Mouse (Mus musculus): ENCODE results near the gene Gli1. TPM values are rescaled to one million over a fixed set of nuclear protein-coding genes. Genes with fewer than 3 reads are reported as not detected.

Gli1 gene
- total and polyA plus RNA-seq, 2 experiments from 2014 or later = 1.0 to 6.9 TPM

DNA sequence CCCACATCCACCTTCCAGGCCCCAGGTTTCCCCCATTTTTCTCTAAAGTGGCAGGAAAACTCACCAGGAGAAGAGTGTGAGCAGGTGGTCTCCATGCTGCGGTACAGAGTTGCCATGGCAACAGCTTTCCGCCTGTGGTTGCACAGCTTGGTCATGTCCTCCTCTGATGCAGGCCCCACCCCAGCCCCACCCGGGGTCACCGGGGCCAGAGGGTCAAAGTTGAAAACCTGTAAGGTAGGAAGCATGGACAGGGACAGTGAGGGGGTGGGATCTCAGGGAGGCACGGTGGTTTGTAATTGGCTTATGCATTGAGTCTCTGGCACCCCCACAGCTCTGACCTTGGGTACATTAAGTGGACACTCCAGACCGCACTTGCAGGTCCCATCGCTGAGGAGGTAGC lies 55.0 kb downstream of the Gli1 start:
- H3K36me3 ChIP-seq (ENCODE audit: insufficient read depth, low read length) = peaks cover 46% of the 10 kb centered on the region
- H3K27me3 ChIP-seq (ENCODE audit: insufficient read depth, low read length) = no peaks in the 10 kb centered on the region
- H3K9ac ChIP-seq (replicated peaks; ENCODE audit: low read length, poor library complexity, severe bottlenecking) = 0 out of 2 replicates have a peak overlapping the region, but pooled peaks have one; percentile 29
- 0 out of 2 replicates have a peak overlapping the region, but pooled peaks have one; percentile 68 for H3K4me3 ChIP-seq (ENCODE audit: low read depth, low read length)
- DNase-seq (ENCODE audit: low spot score) (no peak), ATAC-seq (ENCODE audit: low FRiP score) (no peak)
- H3K4me1 ChIP-seq (ENCODE audit: insufficient read depth, low read length) = peaks cover 17% of the 10 kb centered on the region
- H3K27ac ChIP-seq (ENCODE audit: low read depth, low read length) = no peak overlapping the region
- H3K9me3 ChIP-seq (ENCODE audit: low read length) = no peaks in the 10 kb centered on the region
- no peak for TF ChIP-seq CTCF (IDR thresholded peaks at IDR 0.05)
- 43% methylated on average over 7 of the region's 7 CpGs for WGBS
- H3K4me2 ChIP-seq (ENCODE audit: low read depth, low read length, poor library complexity, severe bottlenecking) = peak overlapping the region; percentile 80

DNA sequence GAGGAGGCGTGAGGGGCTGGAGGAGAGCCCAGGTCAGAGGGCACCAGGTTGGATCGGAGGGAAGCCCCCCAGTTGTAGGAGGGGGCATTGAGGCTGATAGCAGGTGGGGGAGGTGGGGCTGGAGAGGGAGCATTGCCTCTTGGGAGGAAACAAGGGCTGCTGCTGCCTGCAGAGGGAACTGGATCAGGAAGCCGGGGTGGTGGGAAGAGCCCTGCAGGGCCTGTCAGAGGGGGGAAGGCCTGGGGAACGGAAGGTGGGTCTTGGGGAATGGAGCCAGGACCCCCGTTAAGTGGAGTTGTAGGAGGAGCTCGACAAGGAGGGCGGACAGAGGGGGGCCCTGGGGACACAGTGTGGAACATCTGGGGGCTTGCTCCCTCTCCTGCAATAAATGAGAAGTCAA lies 55.6 kb downstream of the Gli1 start:
- H3K4me1 ChIP-seq (ENCODE audit: insufficient read depth, low read length) = peaks cover 14% of the 10 kb centered on the region
- TF ChIP-seq CTCF (IDR thresholded peaks at IDR 0.05) = no peak
- peaks cover 52% of the 10 kb centered on the region for H3K36me3 ChIP-seq (ENCODE audit: insufficient read depth, low read length)
- DNase-seq (ENCODE audit: low spot score) = no peak
- ATAC-seq (ENCODE audit: low FRiP score) = no peak
- no peak overlapping the region for H3K4me2 ChIP-seq (ENCODE audit: low read depth, low read length, poor library complexity, severe bottlenecking)
- no peaks in the 10 kb centered on the region for H3K9me3 ChIP-seq (ENCODE audit: low read length)
- no peaks in the 10 kb centered on the region for H3K27me3 ChIP-seq (ENCODE audit: insufficient read depth, low read length)
- peak overlapping the region; percentile 29; the same call in 1 of the 2 replicates for H3K9ac ChIP-seq (replicated peaks; ENCODE audit: low read length, poor library complexity, severe bottlenecking)
- H3K4me3 ChIP-seq (ENCODE audit: low read depth, low read length) = no peak overlapping the region
- H3K27ac ChIP-seq (ENCODE audit: low read depth, low read length) = no peak overlapping the region
- WGBS = 72% methylated on average over 7 of the region's 7 CpGs

DNA sequence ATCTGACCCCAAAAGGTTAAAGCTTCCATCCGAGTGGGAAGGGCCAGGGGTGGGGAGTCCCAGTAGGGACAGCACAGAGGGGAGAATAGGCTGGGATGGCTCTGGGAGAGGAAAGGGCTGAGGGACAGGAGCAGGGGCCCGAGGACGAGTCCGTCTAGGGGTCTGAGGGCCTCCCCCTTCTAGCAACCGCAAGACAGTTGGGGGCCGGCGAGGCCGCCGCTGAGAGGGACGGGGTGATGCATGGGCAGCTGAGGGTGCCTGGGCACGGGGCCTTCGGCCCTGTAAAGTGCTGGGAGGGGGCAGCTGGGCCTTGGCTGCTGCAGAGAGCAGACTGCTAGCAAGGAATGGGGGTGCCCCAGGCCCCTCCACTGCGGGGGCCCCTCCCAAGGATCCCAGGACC lies 56.1 kb downstream of the Gli1 start:
- H3K4me2 ChIP-seq (ENCODE audit: low read depth, low read length, poor library complexity, severe bottlenecking) = no peak overlapping the region
- H3K4me3 ChIP-seq (ENCODE audit: low read depth, low read length) = no peak overlapping the region
- no peaks in the 10 kb centered on the region for H3K27me3 ChIP-seq (ENCODE audit: insufficient read depth, low read length)
- no peaks in the 10 kb centered on the region for H3K9me3 ChIP-seq (ENCODE audit: low read length)
- 60% methylated on average over 13 of the region's 13 CpGs for WGBS
- ATAC-seq (ENCODE audit: low FRiP score) (no peak), DNase-seq (ENCODE audit: low spot score) (no peak)
- peaks cover 14% of the 10 kb centered on the region for H3K4me1 ChIP-seq (ENCODE audit: insufficient read depth, low read length)
- peaks cover 52% of the 10 kb centered on the region for H3K36me3 ChIP-seq (ENCODE audit: insufficient read depth, low read length)
- H3K27ac ChIP-seq (ENCODE audit: low read depth, low read length) = no peak overlapping the region
- H3K9ac ChIP-seq (replicated peaks; ENCODE audit: low read length, poor library complexity, severe bottlenecking) = peak overlapping the region; percentile 29; the same call in 1 of the 2 replicates
- TF ChIP-seq CTCF (IDR thresholded peaks at IDR 0.05) = no peak

DNA sequence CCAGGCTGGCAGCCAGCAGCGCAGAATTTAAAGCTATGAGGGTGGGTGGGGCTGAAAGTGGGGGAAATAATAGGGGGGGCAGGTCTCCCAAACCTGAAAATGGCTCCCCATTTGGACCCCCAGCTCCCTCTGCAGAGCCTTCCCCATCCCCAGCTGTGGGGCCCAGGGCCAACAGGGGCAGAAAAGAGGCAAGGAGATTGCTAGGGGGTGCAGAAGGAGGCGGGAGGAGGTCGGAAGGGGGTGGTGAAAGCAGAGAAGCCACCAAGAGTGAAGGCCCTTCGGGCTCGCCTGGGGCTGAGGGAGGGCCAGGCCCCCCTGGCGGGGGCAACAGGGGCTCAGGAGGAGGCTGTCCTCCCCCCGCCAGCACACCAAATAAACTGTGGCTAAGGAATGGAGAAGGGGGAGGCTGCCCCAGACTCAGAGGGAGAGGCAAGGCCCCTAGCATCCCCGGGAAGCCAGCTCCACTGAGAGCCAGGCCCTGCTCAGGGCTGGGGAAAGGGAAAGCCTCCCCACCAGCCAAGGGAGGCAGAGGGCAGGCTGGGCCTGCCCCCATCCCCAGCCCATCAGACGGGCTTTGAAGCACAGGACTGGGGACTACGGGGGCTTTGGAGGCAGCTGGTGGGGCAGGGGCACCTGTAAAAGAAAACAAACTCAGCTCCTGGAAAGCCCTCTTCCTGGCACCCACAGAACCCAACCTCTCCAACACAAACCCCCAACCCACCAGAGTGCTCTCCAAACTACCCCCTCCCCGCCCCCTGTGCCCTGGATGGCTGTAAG lies 56.9 kb downstream of the Gli1 start:
- Histone ChIP-seq H3K36me3 (ENCODE audit: insufficient read depth, low read length) (peaks cover 52% of the 10 kb centered on the region), H3K9me3 (ENCODE audit: low read length) (no peaks in the 10 kb centered on the region), H3K4me1 (ENCODE audit: insufficient read depth, low read length) (peaks cover 14% of the 10 kb centered on the region), H3K4me3 (ENCODE audit: low read depth, low read length) (no peak overlapping the region), H3K27me3 (ENCODE audit: insufficient read depth, low read length) (no peaks in the 10 kb centered on the region), H3K4me2 (ENCODE audit: low read depth, low read length, poor library complexity, severe bottlenecking) (no peak overlapping the region), H3K9ac (replicated peaks; ENCODE audit: low read length, poor library complexity, severe bottlenecking) (no peak overlapping the region), H3K27ac (ENCODE audit: low read depth, low read length) (no peak overlapping the region)
- WGBS = 85% methylated on average over 10 of the region's 11 CpGs
- TF ChIP-seq CTCF (IDR thresholded peaks at IDR 0.05) = no peak
- ATAC-seq (ENCODE audit: low FRiP score) = no peak
- DNase-seq (ENCODE audit: low spot score) = no peak

DNA sequence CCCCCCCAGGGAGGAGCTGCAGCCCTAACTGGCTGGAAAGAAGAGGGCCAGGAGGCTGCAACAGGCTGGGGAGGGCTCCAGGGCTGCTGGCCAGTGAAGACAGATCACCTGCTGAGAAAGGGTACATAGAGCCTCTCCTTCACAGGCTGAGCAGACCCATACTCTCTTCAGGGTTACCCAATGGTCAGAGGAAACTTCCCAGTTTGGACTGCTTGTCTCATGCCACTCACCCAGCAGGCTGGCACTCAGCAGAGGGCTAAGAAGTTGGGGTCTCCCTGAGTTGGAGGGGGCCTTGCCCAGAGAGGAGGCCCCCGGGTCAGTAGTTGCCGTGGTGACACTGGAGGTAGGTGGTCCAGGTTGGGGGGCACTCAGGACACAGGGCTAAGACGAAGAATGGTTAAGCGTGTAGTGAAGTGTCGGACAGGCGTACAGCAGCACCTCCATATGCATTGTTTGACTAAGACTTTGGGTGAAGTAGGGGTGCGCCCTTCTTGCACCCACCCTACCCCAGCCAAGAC lies 57.6 kb downstream of the Gli1 start:
- H3K9ac ChIP-seq (replicated peaks; ENCODE audit: low read length, poor library complexity, severe bottlenecking) = no peak overlapping the region
- H3K9me3 ChIP-seq (ENCODE audit: low read length) = no peaks in the 10 kb centered on the region
- no peak overlapping the region for H3K27ac ChIP-seq (ENCODE audit: low read depth, low read length)
- peaks cover 55% of the 10 kb centered on the region for H3K36me3 ChIP-seq (ENCODE audit: insufficient read depth, low read length)
- no peak overlapping the region for H3K4me2 ChIP-seq (ENCODE audit: low read depth, low read length, poor library complexity, severe bottlenecking)
- H3K27me3 ChIP-seq (ENCODE audit: insufficient read depth, low read length) = no peaks in the 10 kb centered on the region
- H3K4me3 ChIP-seq (ENCODE audit: low read depth, low read length) = no peak overlapping the region
- DNase-seq (ENCODE audit: low spot score) (no peak), ATAC-seq (ENCODE audit: low FRiP score) (no peak)
- WGBS = 93% methylated on average over 7 of the region's 7 CpGs
- peaks cover 14% of the 10 kb centered on the region for H3K4me1 ChIP-seq (ENCODE audit: insufficient read depth, low read length)
- TF ChIP-seq CTCF (IDR thresholded peaks at IDR 0.05) = no peak

DNA sequence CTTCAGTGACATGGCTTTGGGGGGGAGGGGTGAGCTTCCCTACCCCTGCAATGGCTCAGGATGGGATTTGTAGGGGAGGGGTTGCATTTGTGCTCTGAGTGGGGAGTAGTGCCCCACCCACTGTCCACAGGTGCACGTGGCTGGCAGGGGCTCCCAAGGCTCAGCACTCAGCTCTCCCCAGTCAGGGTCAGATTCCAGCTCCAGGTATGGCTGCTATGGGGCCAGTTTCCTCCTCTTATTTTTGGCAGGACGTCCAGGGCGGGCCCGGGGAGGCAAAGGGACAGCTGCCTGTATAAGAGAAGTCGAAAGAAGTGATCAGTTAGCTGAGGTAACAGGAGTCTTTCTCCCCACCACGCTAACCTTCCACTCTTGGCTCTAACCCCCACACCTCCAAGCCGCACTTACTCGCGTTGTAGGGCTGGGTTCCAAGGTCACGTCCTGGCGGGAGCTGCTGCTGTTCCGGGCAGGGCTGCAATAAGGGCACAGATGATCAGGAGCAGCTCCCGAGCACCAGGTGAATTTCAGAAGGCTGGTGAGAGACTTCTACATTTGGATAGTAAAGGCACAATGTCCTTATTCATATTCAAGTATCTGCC lies 59.1 kb downstream of the Gli1 start:
- Histone ChIP-seq H3K27me3 (ENCODE audit: insufficient read depth, low read length) (no peaks in the 10 kb centered on the region), H3K36me3 (ENCODE audit: insufficient read depth, low read length) (peaks cover 68% of the 10 kb centered on the region), H3K4me3 (ENCODE audit: low read depth, low read length) (no peak overlapping the region), H3K27ac (ENCODE audit: low read depth, low read length) (no peak overlapping the region), H3K9ac (replicated peaks; ENCODE audit: low read length, poor library complexity, severe bottlenecking) (no peak overlapping the region), H3K9me3 (ENCODE audit: low read length) (no peaks in the 10 kb centered on the region), H3K4me2 (ENCODE audit: low read depth, low read length, poor library complexity, severe bottlenecking) (no peak overlapping the region), H3K4me1 (ENCODE audit: insufficient read depth, low read length) (peaks cover 13% of the 10 kb centered on the region)
- WGBS = 86% methylated on average over 13 of the region's 13 CpGs
- no peak for ATAC-seq (ENCODE audit: low FRiP score)
- no peak for DNase-seq (ENCODE audit: low spot score)
- no peak for TF ChIP-seq CTCF (IDR thresholded peaks at IDR 0.05)

Data from midbrain, postnatal 0 days (tissue).